Mouse (Mus musculus): ENCODE data around the gene Peli3.

Gene Peli3

GRCm38 (mm10) chr19:4909376-4909775 is 33.6 kb downstream of the Peli3 start:
- DNase-seq (ENCODE audit: low spot score) = no peak

- DNase-seq (ENCODE audit: low spot score) = no peak
These were observed 34.8 kb downstream of the Peli3 start for GRCm38 (mm10) chr19:4908107-4908506.

- peak; percentile 61 for DNase-seq (ENCODE audit: low spot score)
These were observed 36.7 kb downstream of the Peli3 start, which contains the start of gene Bbs1 for GRCm38 (mm10) chr19:4905979-4906794. Bbs1 (minus strand) TSS chr19:4906628.

GRCm38 (mm10) chr19:4899888-4900287 is 43.0 kb downstream of the Peli3 start:
- DNase-seq (ENCODE audit: low spot score) = no peak

- DNase-seq (ENCODE audit: low spot score) = no peak
These were observed 44.0 kb downstream of the Peli3 start for GRCm38 (mm10) chr19:4898972-4899371.

GRCm38 (mm10) chr19:4896780-4897520 is 46.0 kb downstream of the Peli3 start:
- no peak for DNase-seq (ENCODE audit: low spot score)

- DNase-seq (ENCODE audit: low spot score) = no peak
These were observed 51.1 kb downstream of the Peli3 start for GRCm38 (mm10) chr19:4891798-4892197.

GRCm38 (mm10) chr19:4889791-4890190 is 53.1 kb downstream of the Peli3 start:
- DNase-seq (ENCODE audit: low spot score) = no peak

GRCm38 (mm10) chr19:4883961-4884360 is 59.0 kb downstream of the Peli3 start:
- no peak for DNase-seq (ENCODE audit: low spot score)
